Mouse (Mus musculus) forebrain, postnatal 0 days (tissue): ENCODE results near the gene Trp73. TPM values are rescaled to one million over a fixed set of nuclear protein-coding genes. Genes with fewer than 3 reads are reported as not detected.

Experiments used
- ATAC-seq: fragments of 200-750 bp; cut with Nextera tagmentation; 2 replicates; pipeline ENCODE4 v1.8.0; 2017; ENCODE audit warnings: mild to moderate bottlenecking, moderate library complexity
- DNase-seq: peaks from one replicate; pipeline ENCODE4 v3.0.0-alpha.2; 2015
- H3K27ac ChIP-seq: fragments of 300-500 bp; sonication (generic); 2 replicates; pipeline ENCODE4 v1.5.1; 2014; ENCODE audit warnings: low read depth, mild to moderate bottlenecking, antibody characterized with exemption, low read length, moderate library complexity, mixed read lengths
- H3K27me3 ChIP-seq: fragments of 300-500 bp; sonication (generic); 2 replicates; pipeline ENCODE4 v1.6.1; 2014; ENCODE audit warnings: mild to moderate bottlenecking, low read length, mixed read lengths; ENCODE audit not compliant: insufficient read depth
- H3K36me3 ChIP-seq: fragments of 300-500 bp; sonication (generic); 2 replicates; pipeline ENCODE4 v1.6.1; 2014; ENCODE audit warnings: mild to moderate bottlenecking, moderate library complexity; ENCODE audit not compliant: insufficient read depth
- H3K4me1 ChIP-seq: fragments of 300-500 bp; sonication (generic); 2 replicates; pipeline ENCODE4 v1.6.1; 2014; ENCODE audit warnings: antibody characterized with exemption; ENCODE audit not compliant: insufficient read depth
- H3K4me2 ChIP-seq: fragments of 300-500 bp; sonication (generic); 2 replicates; pipeline ENCODE4 v1.6.1; 2014; ENCODE audit warnings: low read depth, mild to moderate bottlenecking, moderate library complexity
- H3K4me3 ChIP-seq: fragments of 300-500 bp; sonication (generic); 2 replicates; pipeline ENCODE4 v1.5.1; 2014; ENCODE audit warnings: low read depth, low read length, mixed read lengths
- H3K9ac ChIP-seq: fragments of 300-500 bp; sonication (generic); 2 replicates; pipeline ENCODE4 v1.6.1; 2014; ENCODE audit warnings: mild to moderate bottlenecking
- H3K9me3 ChIP-seq: fragments of 300-500 bp; sonication (generic); 2 replicates; pipeline ENCODE4 v1.6.1; 2016; ENCODE audit warnings: low read length
- CTCF ChIP-seq: sonication (generic); IDR thresholded peaks from 2 replicates; pipeline ENCODE4 v1.5.1; 2016; ENCODE audit warnings: antibody characterized with exemption, control low read depth, low read depth
- WGBS: fragments of 180-500 bp; shearing (Covaris S2); extraction: QIAGEN DNeasy Blood & Tissue Kit; methylation state at CpG from one replicate; pipeline ENCODE4 v1.1.7; 2014; 5-methylcytosine and 5-hydroxymethylcytosine counted together
- polyA plus RNA-seq: library from polyadenylated mRNA; unstranded; fragments of >200 nt; fragmentation: Nextera tagmentation; extraction: Ambion mirVana; gene quantifications from 2 replicates; pipeline ENCODE4 v1.2.1, GENCODE M21; 2015
- total RNA-seq: library from RNA; depleted of rRNA; stranded (reverse); fragments of >200 nt; gene quantifications from 2 replicates; pipeline ENCODE4 v1.2.3, GENCODE M21; 2014

Gene Trp73
- total and polyA plus RNA-seq, 2 experiments from 2014 or later, result 3.9 to 4.1 TPM

GRCm38 (mm10) chr4:154137139-154137538 lies 2.9 kb downstream of the Trp73 start:
- peaks cover 46% of the 10 kb centered on the region for H3K27me3 ChIP-seq
- ATAC-seq, result no peak

GRCm38 (mm10) chr4:154134803-154135202 lies 5.2 kb downstream of the Trp73 start:
- Histone ChIP-seq H3K4me1 (no peaks in the 10 kb centered on the region), H3K36me3 (no peaks in the 10 kb centered on the region), H3K4me2 (no peak overlapping the region), H3K27ac (no peak overlapping the region), H3K4me3 (no peak overlapping the region), H3K27me3 (peaks cover 29% of the 10 kb centered on the region), H3K9me3 (no peaks in the 10 kb centered on the region), H3K9ac (no peak overlapping the region)
- no peak for DNase-seq
- ATAC-seq, result no peak
- 72% methylated on average over 4 of the region's 4 CpGs for WGBS
- TF ChIP-seq CTCF, result no peak

More at GRCm38 (mm10) chr4:154137139-154137538, 2.9 kb downstream of the Trp73 start:
- Histone ChIP-seq H3K4me2 (no peak overlapping the region), H3K9me3 (no peaks in the 10 kb centered on the region), H3K27ac (no peak overlapping the region), H3K36me3 (no peaks in the 10 kb centered on the region), H3K9ac (no peak overlapping the region), H3K4me3 (no peak overlapping the region), H3K4me1 (0 out of 2 replicates have a peak, but pooled peaks cover 5% of the 10 kb centered on the region)
- DNase-seq, result no peak
- no peak for TF ChIP-seq CTCF
- WGBS, result 70% methylated on average over 5 of the region's 5 CpGs

- no peak overlapping the region for H3K4me3 ChIP-seq
- no peak for ATAC-seq
- H3K9me3 ChIP-seq, result no peaks in the 10 kb centered on the region
- H3K4me2 ChIP-seq, result no peak overlapping the region
- no peaks in the 10 kb centered on the region for H3K36me3 ChIP-seq
- H3K4me1 ChIP-seq, result no peaks in the 10 kb centered on the region
- H3K27me3 ChIP-seq, result peaks cover 4% of the 10 kb centered on the region; the same call in 1 of the 2 replicates
- no peak overlapping the region for H3K27ac ChIP-seq
- DNase-seq, result no peak
- no peak overlapping the region for H3K9ac ChIP-seq
- no peak for TF ChIP-seq CTCF
- 83% methylated on average over 4 of the region's 4 CpGs for WGBS
Observed at GRCm38 (mm10) chr4:154131894-154132293, 8.1 kb downstream of the Trp73 start.

GRCm38 (mm10) chr4:154129950-154130349 lies 10.1 kb downstream of the Trp73 start:
- no peaks in the 10 kb centered on the region for H3K27me3 ChIP-seq
- H3K27ac ChIP-seq, result no peak overlapping the region
- H3K4me1 ChIP-seq, result no peaks in the 10 kb centered on the region
- no peak overlapping the region for H3K4me3 ChIP-seq
- no peaks in the 10 kb centered on the region for H3K36me3 ChIP-seq
- no peak overlapping the region for H3K4me2 ChIP-seq
- no peak for TF ChIP-seq CTCF
- no peak overlapping the region for H3K9ac ChIP-seq
- ATAC-seq (no peak), DNase-seq (no peak)
- no peaks in the 10 kb centered on the region for H3K9me3 ChIP-seq

- Histone ChIP-seq H3K9ac (no peak overlapping the region), H3K27me3 (no peaks in the 10 kb centered on the region), H3K27ac (no peak overlapping the region), H3K9me3 (no peaks in the 10 kb centered on the region), H3K36me3 (no peaks in the 10 kb centered on the region), H3K4me3 (no peak overlapping the region), H3K4me2 (no peak overlapping the region), H3K4me1 (no peaks in the 10 kb centered on the region)
- ATAC-seq, result no peak
- WGBS, result 78% methylated on average over 3 of the region's 3 CpGs
- DNase-seq, result no peak
- TF ChIP-seq CTCF, result no peak
Observed at GRCm38 (mm10) chr4:154127273-154127672, 12.7 kb downstream of the Trp73 start.

GRCm38 (mm10) chr4:154125202-154125601 lies 14.8 kb downstream of the Trp73 start:
- 77% methylated on average over 5 of the region's 5 CpGs for WGBS
- ATAC-seq, result no peak
- Histone ChIP-seq H3K27me3 (no peaks in the 10 kb centered on the region), H3K9me3 (no peaks in the 10 kb centered on the region), H3K27ac (no peak overlapping the region), H3K4me2 (no peak overlapping the region), H3K4me1 (no peaks in the 10 kb centered on the region), H3K4me3 (no peak overlapping the region), H3K36me3 (no peaks in the 10 kb centered on the region), H3K9ac (no peak overlapping the region)
- no peak for DNase-seq
- TF ChIP-seq CTCF, result no peak

GRCm38 (mm10) chr4:154123553-154123952 lies 16.5 kb downstream of the Trp73 start:
- H3K9me3 ChIP-seq, result no peaks in the 10 kb centered on the region
- ATAC-seq, result no peak
- H3K4me2 ChIP-seq, result no peak overlapping the region

More at GRCm38 (mm10) chr4:154123553-154123952, 16.5 kb downstream of the Trp73 start:
- H3K36me3 ChIP-seq, result no peaks in the 10 kb centered on the region
- H3K9ac ChIP-seq, result no peak overlapping the region
- H3K27ac ChIP-seq, result no peak overlapping the region
- no peaks in the 10 kb centered on the region for H3K27me3 ChIP-seq
- no peak overlapping the region for H3K4me3 ChIP-seq
- WGBS, result 78% methylated on average over 6 of the region's 6 CpGs
- DNase-seq, result no peak
- no peak for TF ChIP-seq CTCF
- H3K4me1 ChIP-seq, result no peaks in the 10 kb centered on the region
